Comparison of ENCODE assay signal across 8 mouse cellular contexts in genomic region chr15:99771004-99771500, GRCm38 (mm10). TPM values are rescaled to one million over a fixed set of nuclear protein-coding genes. Genes with fewer than 3 reads are reported as not detected.
DNase-seq lines count a peak whose midpoint lies in the region; ATAC-seq lines count a peak whose summit lies in the region.

No protein-coding gene starts in this region.

- H3K27me3 ChIP-seq in megakaryocyte, embryonic 14.5 days (replicated peaks), result no peaks in the 10 kb centered on the region
- H3K27me3 ChIP-seq in forebrain, embryonic 12.5 days, result no peaks in the 10 kb centered on the region
- no peaks in the 10 kb centered on the region for H3K27me3 ChIP-seq in limb, embryonic 13.5 days
- H3K27me3 ChIP-seq in stomach, embryonic 14.5 days (ENCODE audit: control insufficient read depth, insufficient read depth, low read length), result no peaks in the 10 kb centered on the region

- peak overlapping the region; percentile 97 for H3K4me3 ChIP-seq in megakaryocyte, embryonic 14.5 days (replicated peaks)
- H3K4me3 ChIP-seq in forebrain, embryonic 12.5 days (replicated peaks), result peak overlapping the region; percentile 64
- H3K4me3 ChIP-seq in limb, embryonic 13.5 days, result peak overlapping the region; percentile 84
- H3K4me3 ChIP-seq in stomach, embryonic 14.5 days (ENCODE audit: low read depth, low read length), result peak overlapping the region; percentile 91

- ATAC-seq in megakaryocyte, adult 5-6 weeks (ENCODE audit: poor library complexity, severe bottlenecking), result no peak
- ATAC-seq in forebrain, embryonic 12.5 days (ENCODE audit: low FRiP score), result no peak
- ATAC-seq in limb, embryonic 13.5 days (ENCODE audit: low FRiP score, low read depth), result no peak
- ATAC-seq in stomach, embryonic 14.5 days (ENCODE audit: insufficient number of reproducible peaks, insufficient read depth, low FRiP score, low read depth), result no peak

- no peak for DNase-seq in thymus, postnatal 4 days
- DNase-seq in layer of hippocampus, adult 9-11 months, result no peak
- DNase-seq in adrenal gland, postnatal 36 days, result no peak

- WGBS in forebrain, embryonic 12.5 days, result 38% methylated on average over 5 of the region's 5 CpGs
- 20% methylated on average over 5 of the region's 5 CpGs for WGBS in limb, embryonic 13.5 days
- 8% methylated on average over 5 of the region's 5 CpGs for WGBS in stomach, embryonic 14.5 days

- H3K4me2 ChIP-seq in forebrain, embryonic 12.5 days, result peak overlapping the region; percentile 74
- peak overlapping the region; percentile 82 for H3K4me2 ChIP-seq in limb, embryonic 13.5 days (replicated peaks)
- peak overlapping the region; percentile 65 for H3K4me2 ChIP-seq in stomach, embryonic 14.5 days (replicated peaks; ENCODE audit: low read depth, low read length)

- H3K36me3 ChIP-seq in megakaryocyte, embryonic 14.5 days (replicated peaks; ENCODE audit: low read length), result peaks cover 10% of the 10 kb centered on the region
- H3K36me3 ChIP-seq in forebrain, embryonic 12.5 days (replicated peaks), result no peaks in the 10 kb centered on the region
- H3K36me3 ChIP-seq in limb, embryonic 13.5 days, result peaks cover 7% of the 10 kb centered on the region
- H3K36me3 ChIP-seq in stomach, embryonic 14.5 days (ENCODE audit: control insufficient read depth, insufficient read depth, low read length), result no peaks in the 10 kb centered on the region

- H3K27ac ChIP-seq in forebrain, embryonic 12.5 days, result peak overlapping the region; percentile 94; the same call in 1 of the 2 replicates
- H3K27ac ChIP-seq in limb, embryonic 13.5 days, result peak overlapping the region; percentile 95; the same call in 1 of the 2 replicates
- H3K27ac ChIP-seq in stomach, embryonic 14.5 days (ENCODE audit: low read length), result peak overlapping the region; percentile 95

- peaks cover 3% of the 10 kb centered on the region; the same call in 1 of the 2 replicates for H3K9me3 ChIP-seq in megakaryocyte, embryonic 14.5 days
- H3K9me3 ChIP-seq in forebrain, embryonic 12.5 days, result no peaks in the 10 kb centered on the region
- no peaks in the 10 kb centered on the region for H3K9me3 ChIP-seq in limb, embryonic 13.5 days
- no peaks in the 10 kb centered on the region for H3K9me3 ChIP-seq in stomach, embryonic 14.5 days (ENCODE audit: control insufficient read depth, low read depth, low read length)

- peaks cover 47% of the 10 kb centered on the region for H3K4me1 ChIP-seq in megakaryocyte, embryonic 14.5 days
- peaks cover 25% of the 10 kb centered on the region for H3K4me1 ChIP-seq in forebrain, embryonic 12.5 days
- peaks cover 16% of the 10 kb centered on the region for H3K4me1 ChIP-seq in limb, embryonic 13.5 days
- peaks cover 16% of the 10 kb centered on the region for H3K4me1 ChIP-seq in stomach, embryonic 14.5 days (ENCODE audit: control insufficient read depth, insufficient read depth, low read length)

- H3K9ac ChIP-seq in forebrain, embryonic 12.5 days, result peak overlapping the region; percentile 84
- peak overlapping the region; percentile 93 for H3K9ac ChIP-seq in limb, embryonic 13.5 days
- peak overlapping the region; percentile 81 for H3K9ac ChIP-seq in stomach, embryonic 14.5 days (replicated peaks; ENCODE audit: low read depth, low read length)

RNA-seq across cellular contexts. Expression of gene Cers5, which starts 1.6 kb away (rescaled TPM):
- 3.2 and 13.6 TPM in 2 replicates for polyA plus RNA-seq in megakaryocyte, embryonic 14.5 days (2012; ENCODE audit: insufficient read depth, low replicate concordance)
- 64.6 and 75.6 TPM in 2 replicates for total RNA-seq in megakaryocyte, adult 5-6 weeks (2015)
- 42.3 and 45.3 TPM in 2 replicates for total RNA-seq in megakaryocyte, adult 5-6 weeks (2017)
- 64.7 and 67.1 TPM in 2 replicates for polyA plus RNA-seq in forebrain, embryonic 12.5 days (2016; fragmentation: Nextera tagmentation; extraction: Ambion mirVana)
- polyA plus RNA-seq in limb, embryonic 13.5 days (2015; fragmentation: Nextera tagmentation; extraction: Ambion mirVana), result 80.6 and 85.0 TPM in 2 replicates
- 77.0 and 78.7 TPM in 2 replicates for polyA plus RNA-seq in stomach, embryonic 14.5 days (2014; fragmentation: Nextera tagmentation; extraction: Ambion mirVana)
- 10 to 100 TPM; 49.1 to 56.1 TPM for total RNA-seq in adrenal gland, postnatal 36 days (2021)

RNA-seq across cellular contexts. Expression of gene Cox14, which starts 45.6 kb away (rescaled TPM):
- 83.6 and 145 TPM in 2 replicates for polyA plus RNA-seq in megakaryocyte, embryonic 14.5 days (2012; ENCODE audit: insufficient read depth, low replicate concordance)
- total RNA-seq in megakaryocyte, adult 5-6 weeks (2015), result 67.3 and 78.1 TPM in 2 replicates
- 15.4 and 25.6 TPM in 2 replicates for total RNA-seq in megakaryocyte, adult 5-6 weeks (2017)
- 167 and 168 TPM in 2 replicates for polyA plus RNA-seq in forebrain, embryonic 12.5 days (2016; fragmentation: Nextera tagmentation; extraction: Ambion mirVana)
- polyA plus RNA-seq in limb, embryonic 13.5 days (2015; fragmentation: Nextera tagmentation; extraction: Ambion mirVana), result 139 and 143 TPM in 2 replicates
- 181 and 193 TPM in 2 replicates for polyA plus RNA-seq in stomach, embryonic 14.5 days (2014; fragmentation: Nextera tagmentation; extraction: Ambion mirVana)
- total RNA-seq in adrenal gland, postnatal 36 days (2021), result 100 to 1,000 TPM; 227 to 257 TPM

RNA-seq across cellular contexts. Expression of gene Gpd1, which starts 53.7 kb away (rescaled TPM):
- 0.34 TPM in 1 of 2 replicates, not detected in the other for polyA plus RNA-seq in megakaryocyte, embryonic 14.5 days (2012; ENCODE audit: insufficient read depth, low replicate concordance)
- total RNA-seq in megakaryocyte, adult 5-6 weeks (2015), result 0.11 TPM in 1 of 2 replicates, not detected in the other
- total RNA-seq in megakaryocyte, adult 5-6 weeks (2017), result 0.20 and 0.26 TPM in 2 replicates
- polyA plus RNA-seq in forebrain, embryonic 12.5 days (2016; fragmentation: Nextera tagmentation; extraction: Ambion mirVana), result 0.57 and 0.72 TPM in 2 replicates
- polyA plus RNA-seq in limb, embryonic 13.5 days (2015; fragmentation: Nextera tagmentation; extraction: Ambion mirVana), result 0.27 and 0.55 TPM in 2 replicates
- polyA plus RNA-seq in stomach, embryonic 14.5 days (2014; fragmentation: Nextera tagmentation; extraction: Ambion mirVana), result 0.20 and 0.21 TPM in 2 replicates
- 1,000 to 10,000 TPM in 1 of 2 experiments, 100 to 1,000 TPM in 1; 945 to 1,041 TPM for total RNA-seq in adrenal gland, postnatal 36 days (2021)
